Mouse (Mus musculus): ENCODE data around the gene Olfr291.

Gene Olfr291

DNA sequence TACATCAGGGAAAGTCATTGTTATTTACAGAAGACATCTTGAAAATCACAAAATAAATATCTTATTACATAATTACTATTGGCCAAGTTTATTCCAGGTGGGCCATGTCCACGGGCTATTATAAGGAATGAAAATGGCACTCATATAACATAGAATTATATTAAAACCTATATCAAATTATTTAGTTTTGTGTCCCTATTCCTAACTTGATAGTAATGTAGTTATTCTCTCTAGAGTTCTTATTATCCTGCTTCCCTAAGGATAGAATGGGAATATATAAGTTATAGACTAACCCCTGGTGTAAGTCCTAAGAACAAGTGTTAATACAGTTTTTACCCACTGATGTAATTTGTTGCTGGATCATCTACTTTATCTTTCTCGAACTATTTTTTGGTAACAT, at the start of gene Olfr291:
Gene Olfr291, plus strand, starts transcription at position 301 of the 400 bp plus-strand sequence.
- DNase-seq, result no peak

- no peak for DNase-seq
Observed at GRCm38 (mm10) chr7:84805224-84805623, 48.1 kb upstream of the Olfr291 start.

GRCm38 (mm10) chr7:84806159-84806558, 47.2 kb upstream of the Olfr291 start:
- no peak for DNase-seq

GRCm38 (mm10) chr7:84884530-84884929, 31.2 kb downstream of the Olfr291 start:
- DNase-seq, result no peak

Data from cerebellum, adult 18-20 months (tissue).